Mouse (Mus musculus) urinary bladder, postnatal 14 days (tissue): Measurements from ENCODE around the gene Pycr1.

Experiments
- DNase-seq: peaks from one replicate; pipeline ENCODE4 v3.0.0; 2021; ENCODE audit warnings: low spot score

Pycr1 gene

GRCm38 (mm10) chr11:120657301-120657700, 13.7 kb upstream of the Pycr1 start:
- no peak for DNase-seq

GRCm38 (mm10) chr11:120654741-120655140, 11.2 kb upstream of the Pycr1 start:
- no peak for DNase-seq

GRCm38 (mm10) chr11:120651872-120652271, 8.3 kb upstream of the Pycr1 start:
- DNase-seq: no peak

DNA sequence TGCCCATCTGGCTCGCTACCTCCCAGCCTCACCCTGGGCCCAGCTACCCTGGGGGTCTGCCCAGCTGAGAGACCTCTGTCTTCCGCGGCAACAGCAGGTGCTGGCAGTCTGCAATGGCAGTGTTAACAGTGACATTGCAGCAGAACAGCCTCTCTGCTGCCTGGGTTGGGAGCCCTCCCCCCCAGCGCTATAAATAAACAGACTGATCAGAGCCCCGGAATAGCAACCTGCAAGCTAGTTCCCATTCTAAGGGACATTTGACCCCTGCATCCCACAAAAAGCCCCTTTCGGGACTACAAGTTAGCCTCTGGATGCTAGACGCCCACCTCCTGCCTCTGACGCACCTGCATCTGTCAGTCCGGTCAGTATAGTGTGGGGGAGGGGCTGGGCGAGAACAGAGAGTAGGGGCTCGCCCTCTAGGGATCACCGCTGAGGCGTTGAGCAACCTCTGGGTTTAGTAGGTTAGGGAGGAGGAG, 4.5 kb upstream of the Pycr1 start, which contains the start of gene Myadml2:
TSS of gene Myadml2 (minus strand) at position 158 of the 476 bp plus-strand sequence.
- no peak for DNase-seq

- no peak for DNase-seq
These were observed 3.7 kb upstream of the Pycr1 start for GRCm38 (mm10) chr11:120647047-120647830.

- no peak for DNase-seq
These were observed 499 bp downstream of the Pycr1 start for GRCm38 (mm10) chr11:120642939-120643600.

DNA sequence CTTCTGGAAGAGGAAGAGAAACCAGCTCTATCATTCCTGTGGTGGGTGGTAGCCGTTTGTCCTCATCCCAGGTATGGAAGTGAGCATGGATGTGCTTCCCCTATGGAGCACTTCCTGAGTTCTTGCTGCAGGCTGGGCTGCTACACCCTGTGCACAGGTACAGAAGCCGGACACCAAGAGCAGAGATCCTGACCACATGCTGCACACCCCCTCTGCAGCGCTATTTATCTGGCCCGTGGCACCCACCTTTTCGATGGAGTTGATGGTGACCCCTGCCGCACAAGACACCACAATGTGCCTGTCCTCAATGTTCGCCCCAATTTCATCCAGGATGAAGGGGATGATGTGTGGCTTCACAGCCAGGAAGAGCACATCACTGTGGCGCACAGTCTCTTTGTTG, 1.7 kb downstream of the Pycr1 start:
- DNase-seq: no peak

GRCm38 (mm10) chr11:120641255-120641654, 2.3 kb downstream of the Pycr1 start:
- no peak for DNase-seq

- DNase-seq: no peak
These were observed 8.8 kb downstream of the Pycr1 start for GRCm38 (mm10) chr11:120634810-120635209.

- DNase-seq: peak; percentile 93
These were observed 9.8 kb downstream of the Pycr1 start, which contains the start of gene Mafg for GRCm38 (mm10) chr11:120633520-120634343. Mafg (minus strand) TSS chr11:120633600.

DNA sequence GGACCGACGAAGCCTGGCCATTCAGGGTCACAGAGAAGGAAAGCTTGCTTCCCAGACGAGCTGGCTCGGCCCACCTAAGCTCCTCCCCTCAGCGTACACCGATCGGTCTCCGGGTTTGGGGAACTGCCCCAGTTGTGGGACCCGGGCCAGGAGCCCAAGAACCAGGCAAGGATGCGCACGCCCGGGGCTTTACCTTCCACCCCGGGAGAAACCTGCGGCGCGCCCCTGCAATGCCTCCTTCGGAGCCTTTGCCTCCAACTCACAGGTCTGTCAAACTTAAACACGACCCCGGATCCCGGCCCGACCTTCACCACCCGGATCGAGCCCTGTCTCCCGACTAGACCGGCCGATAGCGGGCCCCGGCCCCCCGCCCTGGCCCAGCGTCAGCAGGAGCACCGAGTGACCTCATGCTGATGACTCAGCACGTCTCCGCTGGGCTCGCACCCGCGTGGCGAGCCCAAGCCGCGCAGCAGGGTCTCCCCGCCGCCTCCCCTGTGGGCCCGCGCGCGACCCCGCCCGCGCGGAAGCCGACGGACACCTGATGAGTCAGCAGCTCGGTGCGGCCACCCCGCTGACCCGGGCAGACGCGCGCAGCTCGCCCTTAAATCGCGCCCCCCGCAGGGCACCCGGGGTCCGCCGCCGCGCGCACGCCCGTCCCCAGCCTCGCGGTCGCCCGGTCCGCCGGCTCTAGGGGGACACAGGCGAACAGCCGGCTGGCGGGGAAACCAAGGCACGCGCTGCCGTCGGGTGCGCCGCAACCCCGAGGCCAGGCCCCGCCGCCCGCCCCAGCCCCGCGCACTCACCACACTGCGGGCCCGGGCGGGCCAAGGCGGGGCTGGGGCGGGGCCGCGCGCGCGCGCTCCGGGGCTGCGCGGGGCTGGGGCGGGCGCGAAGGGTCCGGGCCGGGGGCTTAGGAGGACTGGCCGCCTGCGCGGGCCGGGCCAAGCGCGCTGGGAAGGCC, 10.7 kb downstream of the Pycr1 start:
- peak; percentile 80 for DNase-seq

DNA sequence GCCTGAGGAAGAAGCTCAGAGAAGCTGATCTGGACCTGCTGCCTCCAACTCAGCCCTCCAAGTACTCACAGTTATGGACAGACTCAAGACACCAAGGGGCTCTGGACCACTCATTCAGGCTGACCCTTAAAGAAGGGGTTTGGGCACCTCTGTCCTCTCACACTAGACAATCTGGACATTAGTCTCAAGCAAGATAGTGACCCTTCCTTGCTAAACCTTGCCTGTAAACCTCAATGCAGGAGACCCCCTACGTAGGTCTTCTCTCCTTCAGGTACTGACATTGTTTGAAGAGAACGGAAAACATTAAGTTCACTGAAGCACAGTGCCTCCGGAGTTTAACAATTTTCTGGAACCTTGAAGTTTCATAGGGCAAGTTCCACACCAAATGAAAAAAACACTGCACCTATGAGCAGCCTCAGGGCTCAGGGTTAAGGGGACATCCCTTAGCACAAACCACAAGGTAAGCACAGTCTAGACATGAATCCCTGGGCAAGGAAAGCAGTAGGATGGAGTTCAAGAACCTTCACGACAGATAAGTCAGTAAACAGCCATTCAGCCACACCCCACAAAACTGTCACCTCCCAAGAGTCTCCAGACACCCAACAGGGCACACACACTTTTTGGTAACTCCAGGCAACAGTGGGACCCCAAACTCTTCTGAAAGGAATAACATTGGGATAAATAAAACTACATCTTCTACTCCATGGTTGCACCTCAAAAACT, 11.7 kb downstream of the Pycr1 start:
- DNase-seq: no peak

DNA sequence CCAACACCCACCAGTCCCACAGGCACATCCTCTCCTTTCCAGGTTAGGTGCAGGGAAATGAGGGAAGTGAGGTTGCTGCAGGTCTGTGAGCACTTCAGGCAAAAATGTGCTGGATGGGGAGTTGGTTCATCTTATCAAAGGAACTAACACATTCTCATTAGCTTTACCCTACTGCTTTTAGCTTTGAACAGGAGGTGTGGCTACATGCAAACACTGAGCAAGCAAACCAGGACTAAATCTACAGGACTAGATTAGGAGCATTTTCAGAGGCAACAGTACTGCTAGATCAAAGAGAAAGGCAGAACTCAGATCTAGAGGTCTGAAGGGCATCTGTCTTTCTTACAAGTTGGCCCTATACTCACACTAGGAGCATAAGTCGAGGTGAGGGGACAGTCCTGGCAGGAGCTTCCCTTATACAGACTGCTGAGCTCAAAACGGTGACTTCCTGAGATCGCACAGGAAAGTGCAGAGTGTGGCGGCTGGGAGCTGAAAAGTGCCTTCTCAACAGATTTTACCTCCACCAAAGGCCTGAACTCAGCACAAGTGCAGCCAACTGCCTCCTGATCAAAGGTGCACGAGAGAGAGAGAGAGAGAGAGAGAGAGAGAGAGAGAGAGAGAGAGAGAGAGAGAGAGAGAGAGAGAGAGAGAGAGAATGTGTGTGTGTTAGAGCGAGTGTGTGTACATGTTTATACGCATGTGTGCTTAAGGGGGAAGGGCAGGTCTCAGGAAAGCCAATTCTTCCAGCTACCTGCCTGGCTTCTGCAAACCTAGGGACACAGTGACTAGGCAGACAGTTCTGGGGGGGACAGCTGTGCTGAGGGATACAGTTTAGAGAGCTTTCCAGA, 12.5 kb downstream of the Pycr1 start:
- no peak for DNase-seq

DNA sequence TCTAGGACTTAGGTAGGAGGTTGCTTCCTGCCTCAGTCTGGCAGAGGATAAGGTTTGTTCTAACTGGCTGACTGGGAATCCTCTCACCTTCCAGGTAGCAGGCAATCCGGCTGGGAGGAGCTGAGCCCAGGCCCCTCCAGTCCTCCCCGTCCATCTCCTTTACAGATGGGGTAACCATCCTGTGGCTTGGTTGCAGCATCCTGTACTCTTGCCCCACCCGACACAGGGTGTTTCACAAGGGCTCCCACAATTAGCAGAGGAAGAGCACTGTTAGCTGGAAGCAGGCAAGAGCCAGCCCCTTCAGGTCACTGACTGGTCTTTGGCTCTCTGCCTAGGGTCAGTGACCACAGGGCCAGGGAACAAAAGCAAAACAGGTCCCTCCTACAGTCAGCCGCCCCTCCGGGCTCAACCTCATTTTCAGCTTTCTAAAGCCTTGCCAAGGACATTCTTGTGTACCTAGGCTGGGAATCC, 13.1 kb downstream of the Pycr1 start:
- no peak for DNase-seq

DNA sequence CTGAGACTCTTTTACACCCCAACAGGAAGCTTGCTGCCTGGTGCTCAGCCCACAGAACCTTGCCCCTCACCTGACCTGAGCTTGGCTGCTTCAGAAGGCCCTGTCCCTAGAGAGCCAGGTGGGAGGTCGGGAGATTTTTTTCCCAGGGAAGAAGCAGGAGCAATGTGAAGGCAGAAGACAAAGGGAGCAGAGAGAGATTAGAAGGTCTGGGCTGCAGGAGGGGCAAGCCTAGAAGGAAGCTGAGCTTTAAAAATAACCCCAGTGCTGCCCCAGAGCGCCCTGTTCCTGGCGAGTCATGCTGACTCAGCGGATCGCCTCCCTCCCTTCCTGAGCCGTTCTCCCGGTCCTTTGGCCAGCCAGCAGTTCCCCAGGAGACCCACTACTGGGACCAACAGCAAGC, 13.7 kb downstream of the Pycr1 start:
- DNase-seq: peak; percentile 66

GRCm38 (mm10) chr11:120629341-120629730, 14.2 kb downstream of the Pycr1 start:
- no peak for DNase-seq

GRCm38 (mm10) chr11:120628601-120629340, 14.8 kb downstream of the Pycr1 start:
- DNase-seq: no peak

DNA sequence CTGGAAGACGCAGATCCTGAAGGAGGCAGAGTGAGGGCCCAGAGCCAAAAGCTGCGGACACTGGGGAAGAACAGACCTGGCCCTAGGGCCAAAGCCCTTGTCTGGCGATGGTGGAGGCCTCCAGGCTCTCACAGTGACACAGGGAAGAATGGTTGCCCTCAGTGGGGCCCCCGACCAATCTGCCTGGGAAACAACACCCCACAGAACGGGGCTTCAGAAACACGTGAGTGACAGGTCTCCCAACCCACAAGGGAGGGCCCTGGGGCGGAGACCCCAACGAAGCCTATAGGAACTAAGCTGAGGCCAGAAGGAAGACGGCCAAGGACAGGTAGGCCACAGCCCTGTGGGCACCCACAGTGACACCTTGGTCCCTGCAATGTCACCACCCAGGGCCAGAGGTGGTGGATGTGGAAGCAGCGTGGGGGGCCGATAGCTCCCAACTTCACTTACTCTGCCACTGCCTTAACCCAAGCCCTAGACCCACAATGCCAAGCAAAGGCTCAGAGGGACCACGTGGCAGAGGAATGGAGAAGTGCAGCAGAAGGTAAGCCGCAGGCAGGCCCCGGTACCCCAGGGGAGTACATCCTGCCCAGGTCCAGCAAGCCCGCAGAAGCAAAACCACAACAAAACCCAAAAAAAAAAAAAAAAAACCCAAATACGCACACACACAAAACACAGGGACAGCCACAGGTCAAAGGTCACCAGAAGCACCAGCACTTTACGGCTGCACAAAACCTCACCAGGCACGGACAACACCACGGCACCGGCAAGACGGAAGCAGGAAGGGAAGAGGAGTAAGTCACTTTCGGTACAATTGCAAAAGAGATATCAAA, 15.9 kb downstream of the Pycr1 start:
- DNase-seq: no peak
